Mouse (Mus musculus) hindbrain, embryonic 15.5 days (tissue): ENCODE results near the gene Col4a2. TPM values are rescaled to one million over a fixed set of nuclear protein-coding genes. Genes with fewer than 3 reads are reported as not detected.

Source experiments
- ATAC-seq: fragments of 200-750 bp; cut with Nextera tagmentation; 2 replicates; pipeline ENCODE4 v1.8.0; 2017; ENCODE audit warnings: low read depth, moderate number of reproducible peaks, moderate TSS enrichment; ENCODE audit not compliant: low FRiP score
- H3K27ac ChIP-seq: fragments of 300-500 bp; sonication (generic); replicated peaks from 2 replicates; pipeline ENCODE4 v1.5.1; 2015; ENCODE audit warnings: mild to moderate bottlenecking, inconsistent platforms
- H3K27me3 ChIP-seq: fragments of 300-500 bp; sonication (generic); 2 replicates; pipeline ENCODE4 v1.6.1; 2015; ENCODE audit warnings: control low read depth, inconsistent platforms
- H3K36me3 ChIP-seq: fragments of 300-500 bp; sonication (generic); 2 replicates; pipeline ENCODE4 v1.6.1; 2015; ENCODE audit warnings: control low read depth, inconsistent platforms
- H3K4me1 ChIP-seq: fragments of 300-500 bp; sonication (generic); replicated peaks from 2 replicates; pipeline ENCODE4 v1.6.1; 2015; ENCODE audit warnings: control low read depth, inconsistent platforms
- H3K4me2 ChIP-seq: fragments of 300-500 bp; sonication (generic); 2 replicates; pipeline ENCODE4 v1.6.1; 2015; ENCODE audit warnings: moderate library complexity, mild to moderate bottlenecking, inconsistent platforms
- H3K4me3 ChIP-seq: fragments of 300-500 bp; sonication (generic); 2 replicates; pipeline ENCODE4 v1.5.1; 2015; ENCODE audit warnings: mild to moderate bottlenecking, inconsistent platforms
- H3K9ac ChIP-seq: fragments of 300-500 bp; sonication (generic); 2 replicates; pipeline ENCODE4 v1.6.1; 2015; ENCODE audit warnings: inconsistent platforms
- H3K9me3 ChIP-seq: fragments of 300-500 bp; sonication (generic); 2 replicates; pipeline ENCODE4 v1.6.1; 2016; ENCODE audit warnings: control low read depth, inconsistent platforms
- WGBS: fragments of 180-500 bp; shearing (Covaris S2); methylation state at CpG from one replicate; pipeline ENCODE4 v1.1.7; 2015; 5-methylcytosine and 5-hydroxymethylcytosine counted together
- polyA plus RNA-seq: library from polyadenylated mRNA; unstranded; fragments of >200 nt; fragmentation: Nextera tagmentation; extraction: Ambion mirVana; gene quantifications from 2 replicates; pipeline ENCODE4 v1.2.1, GENCODE M21; 2015

Col4a2 gene
- polyA plus RNA-seq, 1 experiment from 2014 or later: 43.0 TPM

- H3K4me1 ChIP-seq: peaks cover 31% of the 10 kb centered on the region
- no peaks in the 10 kb centered on the region for H3K36me3 ChIP-seq
- no peak overlapping the region for H3K4me3 ChIP-seq
- peak; percentile 10; the same call in 1 of the 2 replicates for ATAC-seq
- no peaks in the 10 kb centered on the region for H3K9me3 ChIP-seq
- 62% methylated on average over 20 of the region's 20 CpGs for WGBS
- H3K27ac ChIP-seq: no peak overlapping the region
- no peaks in the 10 kb centered on the region for H3K27me3 ChIP-seq
- no peak overlapping the region for H3K4me2 ChIP-seq
- H3K9ac ChIP-seq: no peak overlapping the region
These were observed 33.2 kb upstream of the Col4a2 start for GRCm38 (mm10) chr8:11279296-11279826.

- no peak overlapping the region for H3K4me2 ChIP-seq
- H3K4me3 ChIP-seq: no peak overlapping the region
- no peaks in the 10 kb centered on the region for H3K36me3 ChIP-seq
- no peak for ATAC-seq
- H3K27ac ChIP-seq: no peak overlapping the region
- H3K27me3 ChIP-seq: no peaks in the 10 kb centered on the region
- H3K9ac ChIP-seq: no peak overlapping the region
- WGBS: 68% methylated on average over 10 of the region's 10 CpGs
- peaks cover 31% of the 10 kb centered on the region for H3K4me1 ChIP-seq
- no peaks in the 10 kb centered on the region for H3K9me3 ChIP-seq
These were observed 31.8 kb upstream of the Col4a2 start for GRCm38 (mm10) chr8:11280721-11281268.

- no peaks in the 10 kb centered on the region for H3K27me3 ChIP-seq
- H3K9me3 ChIP-seq: no peaks in the 10 kb centered on the region
- no peak overlapping the region for H3K4me2 ChIP-seq
- H3K4me3 ChIP-seq: no peak overlapping the region
- H3K36me3 ChIP-seq: no peaks in the 10 kb centered on the region
- H3K27ac ChIP-seq: no peak overlapping the region
- 54% methylated on average over 10 of the region's 10 CpGs for WGBS
- peak; percentile 42; the same call in 1 of the 2 replicates for ATAC-seq
- H3K4me1 ChIP-seq: peaks cover 31% of the 10 kb centered on the region
- H3K9ac ChIP-seq: no peak overlapping the region
These were observed 30.5 kb upstream of the Col4a2 start for GRCm38 (mm10) chr8:11282139-11282538.

DNA sequence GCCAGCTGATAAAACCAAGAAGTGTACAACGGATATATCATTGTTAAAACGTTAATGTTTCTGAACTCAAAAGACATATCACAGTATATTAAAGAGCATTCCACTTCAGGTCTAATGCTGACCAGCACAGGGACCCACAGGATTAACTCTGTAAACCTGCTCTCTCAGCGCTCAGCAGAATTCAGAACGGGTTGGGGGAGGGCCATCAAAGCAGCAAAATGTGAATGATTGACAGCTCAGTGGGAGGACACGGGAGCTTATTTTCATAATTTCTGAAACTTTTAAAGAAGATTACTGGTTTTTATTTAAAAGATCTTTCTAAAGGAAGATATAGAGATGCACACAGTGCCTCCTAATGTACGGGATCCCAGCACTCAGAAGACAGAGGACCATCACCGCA lies 29.9 kb upstream of the Col4a2 start:
- H3K4me3 ChIP-seq: no peak overlapping the region
- no peaks in the 10 kb centered on the region for H3K9me3 ChIP-seq
- H3K27me3 ChIP-seq: no peaks in the 10 kb centered on the region
- no peak overlapping the region for H3K27ac ChIP-seq
- WGBS: 79% methylated on average over 7 of the region's 7 CpGs
- no peak overlapping the region for H3K9ac ChIP-seq
- H3K4me1 ChIP-seq: peaks cover 27% of the 10 kb centered on the region
- no peak overlapping the region for H3K4me2 ChIP-seq
- ATAC-seq: no peak
- no peaks in the 10 kb centered on the region for H3K36me3 ChIP-seq

DNA sequence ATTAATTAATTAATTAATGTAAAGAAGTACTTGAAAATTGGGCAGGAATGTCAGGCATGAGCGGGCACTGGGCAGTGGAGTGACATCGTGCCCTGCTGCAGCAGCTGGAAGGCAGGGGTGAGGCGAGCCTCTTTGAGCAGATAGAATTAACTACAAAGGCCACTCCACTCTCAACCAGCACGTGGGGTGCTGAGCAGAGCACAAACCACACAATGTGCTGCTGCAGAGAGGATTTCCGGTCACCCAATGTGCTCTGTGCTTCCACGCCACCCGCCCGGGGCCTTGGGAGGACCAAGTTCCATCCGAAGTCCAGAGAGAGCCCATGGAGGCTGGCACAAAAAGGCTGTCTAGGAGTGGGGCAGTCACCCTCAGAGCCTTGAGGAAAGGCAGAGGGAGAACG lies 29.4 kb upstream of the Col4a2 start:
- no peak overlapping the region for H3K9ac ChIP-seq
- no peak overlapping the region for H3K4me3 ChIP-seq
- WGBS: 54% methylated on average over 10 of the region's 10 CpGs
- H3K27me3 ChIP-seq: no peaks in the 10 kb centered on the region
- peaks cover 24% of the 10 kb centered on the region for H3K4me1 ChIP-seq
- no peak overlapping the region for H3K4me2 ChIP-seq
- H3K9me3 ChIP-seq: no peaks in the 10 kb centered on the region
- H3K27ac ChIP-seq: no peak overlapping the region
- H3K36me3 ChIP-seq: no peaks in the 10 kb centered on the region
- no peak for ATAC-seq

GRCm38 (mm10) chr8:11285437-11285836 lies 27.2 kb upstream of the Col4a2 start:
- no peaks in the 10 kb centered on the region for H3K9me3 ChIP-seq
- H3K27me3 ChIP-seq: no peaks in the 10 kb centered on the region
- H3K4me2 ChIP-seq: no peak overlapping the region
- ATAC-seq: no peak
- no peak overlapping the region for H3K9ac ChIP-seq
- H3K27ac ChIP-seq: no peak overlapping the region
- no peaks in the 10 kb centered on the region for H3K36me3 ChIP-seq
- H3K4me1 ChIP-seq: peaks cover 11% of the 10 kb centered on the region
- WGBS: 78% methylated on average over 4 of the region's 4 CpGs
- H3K4me3 ChIP-seq: no peak overlapping the region

DNA sequence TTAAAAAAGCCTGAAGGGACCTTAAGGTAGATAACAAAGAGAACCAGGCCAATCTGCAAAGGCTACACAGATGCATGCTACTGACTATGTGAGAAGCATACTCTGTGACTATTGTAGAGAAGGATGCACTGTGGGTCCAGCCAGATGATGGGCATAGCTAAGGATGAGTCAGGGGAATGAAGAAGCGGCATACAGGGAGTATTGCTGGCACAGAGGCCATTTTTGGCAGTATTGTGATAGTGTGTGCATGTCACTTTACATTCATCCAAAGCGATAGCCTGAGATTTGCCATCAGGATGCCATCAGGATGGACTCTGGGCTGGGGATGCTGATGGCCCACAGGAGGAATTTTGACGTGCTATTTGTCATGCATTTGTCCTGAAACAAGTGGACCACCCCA lies 25.5 kb upstream of the Col4a2 start:
- whole genome bisulfite sequencing: 38% methylated on average over 3 of the region's 3 CpGs
- Histone ChIP-seq H3K27me3 (no peaks in the 10 kb centered on the region), H3K9ac (no peak overlapping the region), H3K9me3 (no peaks in the 10 kb centered on the region), H3K4me3 (no peak overlapping the region), H3K4me1 (peaks cover 8% of the 10 kb centered on the region), H3K36me3 (no peaks in the 10 kb centered on the region), H3K27ac (no peak overlapping the region), H3K4me2 (no peak overlapping the region)
- no peak for ATAC-seq

GRCm38 (mm10) chr8:11288286-11288685 lies 24.3 kb upstream of the Col4a2 start:
- no peaks in the 10 kb centered on the region for H3K9me3 ChIP-seq
- H3K9ac ChIP-seq: no peak overlapping the region
- H3K27ac ChIP-seq: no peak overlapping the region
- H3K27me3 ChIP-seq: no peaks in the 10 kb centered on the region
- no peaks in the 10 kb centered on the region for H3K36me3 ChIP-seq
- WGBS: 52% methylated on average over 6 of the region's 6 CpGs
- H3K4me1 ChIP-seq: 0 out of 2 replicates have a peak, but pooled peaks cover 2% of the 10 kb centered on the region
- H3K4me3 ChIP-seq: no peak overlapping the region
- ATAC-seq: no peak
- no peak overlapping the region for H3K4me2 ChIP-seq

DNA sequence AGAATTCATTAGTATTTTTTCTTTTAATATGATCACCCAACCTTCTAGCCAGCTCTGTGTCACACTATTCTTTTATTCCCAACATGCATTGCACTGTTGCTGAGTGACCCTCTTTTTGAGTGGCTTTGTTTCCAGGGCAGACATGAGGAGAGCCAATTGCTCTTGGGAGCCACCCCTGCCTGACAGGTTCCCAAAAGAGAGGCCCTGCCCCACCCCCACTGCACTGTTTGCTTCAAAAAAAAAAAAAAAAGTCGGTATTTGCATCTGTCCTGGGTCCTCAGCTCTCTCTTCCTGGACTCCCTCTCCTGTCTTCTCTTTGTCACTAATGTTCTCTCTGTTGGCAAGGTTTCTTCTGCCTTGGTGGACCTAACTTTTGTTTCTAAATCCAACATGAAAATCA lies 22.1 kb upstream of the Col4a2 start:
- Histone ChIP-seq H3K4me3 (no peak overlapping the region), H3K27ac (no peak overlapping the region), H3K27me3 (no peaks in the 10 kb centered on the region), H3K9me3 (no peaks in the 10 kb centered on the region), H3K9ac (no peak overlapping the region), H3K4me1 (no peaks in the 10 kb centered on the region), H3K36me3 (no peaks in the 10 kb centered on the region), H3K4me2 (no peak overlapping the region)
- WGBS: 0% methylated on average over 1 of the region's 1 CpGs
- no peak for ATAC-seq

DNA sequence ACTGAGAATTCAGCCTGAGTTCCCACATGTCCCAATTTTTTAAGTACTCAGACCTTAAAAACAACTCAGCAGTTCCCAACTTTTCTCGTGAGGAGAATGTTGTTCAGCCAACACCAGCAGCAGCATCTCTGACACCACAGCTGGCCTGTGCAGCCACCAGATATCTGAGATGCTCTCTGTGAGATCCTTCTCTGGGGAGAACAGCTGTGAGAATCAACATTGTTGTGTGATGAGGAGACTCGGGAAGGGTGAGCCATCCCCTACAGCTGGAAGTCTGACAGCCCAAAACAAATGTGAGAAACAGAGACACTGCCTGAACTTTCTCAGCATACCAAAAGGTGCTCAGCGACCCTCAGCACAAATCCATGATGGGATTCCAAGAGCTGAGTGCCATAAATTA lies 20.0 kb upstream of the Col4a2 start:
- Histone ChIP-seq H3K4me1 (no peaks in the 10 kb centered on the region), H3K27ac (no peak overlapping the region), H3K36me3 (no peaks in the 10 kb centered on the region), H3K9me3 (no peaks in the 10 kb centered on the region), H3K27me3 (no peaks in the 10 kb centered on the region), H3K9ac (no peak overlapping the region), H3K4me3 (no peak overlapping the region), H3K4me2 (no peak overlapping the region)
- 64% methylated on average over 3 of the region's 3 CpGs for WGBS
- no peak for ATAC-seq

DNA sequence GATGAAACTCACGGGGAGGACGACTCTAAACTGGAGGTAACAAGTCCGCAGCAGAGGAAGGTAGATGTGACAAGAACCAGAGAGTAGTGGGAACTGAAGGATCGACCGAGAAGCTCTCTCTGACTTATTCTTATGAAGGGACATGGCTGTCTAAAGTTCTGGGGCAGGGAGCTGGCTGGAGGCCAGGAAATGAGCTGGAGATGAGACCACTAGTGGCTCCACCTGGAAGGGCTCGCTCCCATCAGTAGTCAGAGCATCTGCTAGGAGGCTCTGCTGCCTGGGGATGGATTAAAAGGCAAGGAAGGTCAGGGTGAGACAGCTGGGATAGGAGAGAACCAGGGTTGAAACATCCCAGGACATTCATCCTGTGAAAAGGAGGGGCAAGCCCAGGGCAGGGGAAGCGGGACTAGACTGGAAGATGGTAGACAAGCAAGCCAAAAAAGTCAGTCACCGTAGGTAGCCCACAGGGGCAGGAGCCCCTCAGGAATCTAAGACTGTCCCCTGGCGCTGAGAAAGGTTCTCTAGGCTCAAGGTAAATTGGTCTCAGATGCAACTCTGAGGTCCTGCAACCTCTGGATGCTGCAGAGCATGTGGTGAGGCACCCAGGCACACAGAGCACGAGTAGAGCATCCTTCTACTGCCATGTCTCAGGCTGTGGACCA lies 16.2 kb upstream of the Col4a2 start:
- no peak for ATAC-seq
- WGBS: 84% methylated on average over 10 of the region's 10 CpGs
- H3K27ac ChIP-seq: no peak overlapping the region
- H3K4me2 ChIP-seq: no peak overlapping the region
- H3K4me1 ChIP-seq: no peaks in the 10 kb centered on the region
- H3K9me3 ChIP-seq: no peaks in the 10 kb centered on the region
- H3K27me3 ChIP-seq: no peaks in the 10 kb centered on the region
- no peak overlapping the region for H3K9ac ChIP-seq
- H3K4me3 ChIP-seq: no peak overlapping the region
- H3K36me3 ChIP-seq: no peaks in the 10 kb centered on the region

DNA sequence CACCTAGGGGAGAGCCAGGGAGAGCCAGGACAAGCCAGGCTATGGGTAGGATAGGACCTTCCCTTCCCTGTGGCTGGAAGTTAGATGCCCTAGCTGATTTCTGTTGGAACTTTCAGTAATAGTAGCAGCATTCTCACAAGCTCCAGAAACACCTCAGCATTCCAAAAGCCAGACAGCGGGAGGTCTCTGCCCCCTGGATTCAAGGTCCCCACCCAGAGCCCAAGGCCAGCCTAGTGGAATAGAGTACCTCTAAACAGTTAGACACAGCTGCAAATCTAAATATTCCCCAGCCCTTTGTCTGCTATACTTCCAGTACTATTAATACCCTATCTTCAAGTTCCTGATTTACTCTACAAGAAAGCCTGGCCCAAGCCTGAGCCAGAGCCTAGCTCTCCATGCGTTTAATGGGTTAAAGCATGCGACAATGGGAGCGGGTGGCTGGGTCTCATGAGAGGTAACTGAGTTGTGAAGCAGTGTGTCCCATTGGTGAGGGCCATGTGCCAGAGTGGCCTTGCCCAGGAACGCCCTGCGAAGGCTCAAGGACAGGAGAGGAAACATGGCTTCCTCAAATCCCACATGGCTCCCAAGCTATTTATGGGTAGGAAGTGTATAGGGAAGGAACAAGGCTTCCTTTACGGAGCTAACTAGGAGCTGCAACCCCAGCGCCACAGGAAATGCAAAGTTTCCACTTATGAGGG lies 15.3 kb upstream of the Col4a2 start:
- H3K4me2 ChIP-seq: no peak overlapping the region
- H3K36me3 ChIP-seq: no peaks in the 10 kb centered on the region
- H3K9me3 ChIP-seq: no peaks in the 10 kb centered on the region
- 86% methylated on average over 8 of the region's 8 CpGs for WGBS
- H3K9ac ChIP-seq: no peak overlapping the region
- no peak overlapping the region for H3K27ac ChIP-seq
- no peak overlapping the region for H3K4me3 ChIP-seq
- no peaks in the 10 kb centered on the region for H3K27me3 ChIP-seq
- ATAC-seq: no peak
- no peaks in the 10 kb centered on the region for H3K4me1 ChIP-seq
